ENCODE assay signal across 8 mouse cellular contexts in genomic region chr4:107163756-107164587, GRCm38 (mm10). TPM values are rescaled to one million over a fixed set of nuclear protein-coding genes. Genes with fewer than 3 reads are reported as not detected.
DNase-seq lines count a peak whose midpoint lies in the region; ATAC-seq and TF ChIP-seq lines count a peak whose summit lies in the region.

No protein-coding gene starts in this region.

- H3K4me1 ChIP-seq in E14TG2a.4 (replicated peaks; ENCODE audit: low read depth, low read length), result peaks cover 13% of the 10 kb centered on the region
- peaks cover 8% of the 10 kb centered on the region for H3K4me1 ChIP-seq in lung, adult 2 months (ENCODE audit: control insufficient read depth, insufficient read depth, low read length)
- H3K4me1 ChIP-seq in neural tube, embryonic 15.5 days, result peaks cover 8% of the 10 kb centered on the region; the same call in 1 of the 2 replicates

- no peaks in the 10 kb centered on the region for H3K9me3 ChIP-seq in E14TG2a.4 (ENCODE audit: low read length)
- no peaks in the 10 kb centered on the region for H3K9me3 ChIP-seq in neural tube, embryonic 15.5 days (replicated peaks)

- H3K4me3 ChIP-seq in E14TG2a.4 (replicated peaks; ENCODE audit: low read length), result no peak overlapping the region
- H3K4me3 ChIP-seq in layer of hippocampus, adult 2 months, result no peak overlapping the region
- no peak overlapping the region for H3K4me3 ChIP-seq in lung, adult 2 months (replicated peaks; ENCODE audit: extremely low read depth, low read depth, low read length)
- no peak overlapping the region for H3K4me3 ChIP-seq in neural tube, embryonic 15.5 days (replicated peaks)

- H3K36me3 ChIP-seq in E14TG2a.4 (ENCODE audit: insufficient read depth, low read length), result peaks cover 12% of the 10 kb centered on the region
- H3K36me3 ChIP-seq in neural tube, embryonic 15.5 days, result peaks cover 16% of the 10 kb centered on the region; the same call in 1 of the 2 replicates

- H3K27ac ChIP-seq in layer of hippocampus, adult 2 months, result peak overlapping the region; percentile 58; the same call in 1 of the 2 replicates
- H3K27ac ChIP-seq in neural tube, embryonic 15.5 days (replicated peaks), result 0 out of 2 replicates have a peak overlapping the region, but pooled peaks have one; percentile 29

- ATAC-seq in erythroid progenitor cell, adult 5-6 weeks (replicated peaks; ENCODE audit: low FRiP score, poor library complexity, severe bottlenecking), result peak; percentile 92
- peak; percentile 80 to 82 for ATAC-seq in hematopoietic stem cell, adult 5-6 weeks (replicated peaks in 1 of 2; ENCODE audit: insufficient read depth in 1 of 2, low FRiP score in 2 of 2, low TSS enrichment in 1 of 2, low read depth in 1 of 2, poor library complexity in 2 of 2, severe bottlenecking in 2 of 2)
- peak; percentile 65 for ATAC-seq in neural tube, embryonic 15.5 days (ENCODE audit: low FRiP score)

- peak; percentile 79 for TF ChIP-seq CTCF in E14TG2a.4 (conservative IDR thresholded peaks at IDR 0.05; ENCODE audit: low read length)
- peak; percentile 99 for TF ChIP-seq CTCF in layer of hippocampus, adult 2 months (conservative IDR thresholded peaks at IDR 0.05)
- peak; percentile 55 for TF ChIP-seq CTCF in lung, adult 2 months (IDR thresholded peaks at IDR 0.05; ENCODE audit: insufficient read depth, low read length)

- 25% methylated on average over 9 of the region's 9 CpGs for WGBS in lung, adult 2 months
- WGBS in neural tube, embryonic 15.5 days, result 37% methylated on average over 9 of the region's 9 CpGs

- no peaks in the 10 kb centered on the region for H3K27me3 ChIP-seq in E14TG2a.4 (ENCODE audit: insufficient read depth, low read length)
- H3K27me3 ChIP-seq in neural tube, embryonic 15.5 days (replicated peaks), result no peaks in the 10 kb centered on the region

- H3K4me2 ChIP-seq in neural tube, embryonic 15.5 days, result no peak overlapping the region

- H3K9ac ChIP-seq in neural tube, embryonic 15.5 days (replicated peaks), result no peak overlapping the region

- no peak for TF ChIP-seq POLR2A in lung, adult 2 months (IDR thresholded peaks at IDR 0.05; ENCODE audit: borderline replicate concordance, extremely low read depth, low read depth, low read length)

- peak; percentile 66 for DNase-seq in brain, embryonic 18.5 days (ENCODE audit: low read depth, low spot score)
- DNase-seq in layer of hippocampus, adult 2 months (ENCODE audit: low spot score in 2 of 2), result peak; percentile 79 to 84
- DNase-seq in lung, adult 2 months, result peak; percentile 51
- DNase-seq in telencephalon, adult 2 months (ENCODE audit: low read depth, low spot score), result peak; percentile 82

RNA-seq across cellular contexts. Expression of gene Tmem59, which starts 14.2 kb away (rescaled TPM):
- total RNA-seq in erythroid progenitor cell, adult 5-6 weeks (2015; ENCODE audit: low replicate concordance), result 181 and 214 TPM in 2 replicates
- total RNA-seq in erythroid progenitor cell, adult 5-6 weeks (2017; ENCODE audit: low replicate concordance), result 134 and 191 TPM in 2 replicates
- 165 and 184 TPM in 2 replicates for total RNA-seq in hematopoietic stem cell, adult 5-6 weeks (2017)
- total RNA-seq in layer of hippocampus, adult 2 months (2021), result 100 to 1,000 TPM; 207 TPM
- polyA plus RNA-seq in lung, adult 2 months (2012; rRNA removed), result 321 and 330 TPM in 2 replicates
- polyA plus RNA-seq in neural tube, embryonic 15.5 days (2015; fragmentation: Nextera tagmentation; extraction: Ambion mirVana), result 391 and 405 TPM in 2 replicates

RNA-seq across cellular contexts. Expression of gene Tceanc2, which starts 14.9 kb away (rescaled TPM):
- total RNA-seq in erythroid progenitor cell, adult 5-6 weeks (2015; ENCODE audit: low replicate concordance), result 13.4 and 14.4 TPM in 2 replicates
- 7.6 and 48.4 TPM in 2 replicates for total RNA-seq in erythroid progenitor cell, adult 5-6 weeks (2017; ENCODE audit: low replicate concordance)
- total RNA-seq in hematopoietic stem cell, adult 5-6 weeks (2017), result 15.3 and 271 TPM in 2 replicates
- total RNA-seq in layer of hippocampus, adult 2 months (2021), result 10 to 100 TPM; 14.6 to 18.0 TPM
- 5.6 and 7.5 TPM in 2 replicates for polyA plus RNA-seq in lung, adult 2 months (2012; rRNA removed)
- 17.7 and 36.3 TPM in 2 replicates for polyA plus RNA-seq in neural tube, embryonic 15.5 days (2015; fragmentation: Nextera tagmentation; extraction: Ambion mirVana)

RNA-seq across cellular contexts. Expression of gene Ldlrad1, which starts 45.0 kb away (rescaled TPM):
- total RNA-seq in erythroid progenitor cell, adult 5-6 weeks (2015; ENCODE audit: low replicate concordance), result not detected in 2 replicates
- 3.2 TPM in 1 of 2 replicates, not detected in the other for total RNA-seq in erythroid progenitor cell, adult 5-6 weeks (2017; ENCODE audit: low replicate concordance)
- total RNA-seq in hematopoietic stem cell, adult 5-6 weeks (2017), result 1.1 TPM in 1 of 2 replicates, not detected in the other
- not detected for total RNA-seq in layer of hippocampus, adult 2 months (2021)
- 47.9 and 52.0 TPM in 2 replicates for polyA plus RNA-seq in lung, adult 2 months (2012; rRNA removed)
- polyA plus RNA-seq in neural tube, embryonic 15.5 days (2015; fragmentation: Nextera tagmentation; extraction: Ambion mirVana), result not detected in 2 replicates
